Mouse (Mus musculus): ENCODE measurements at regions not wholly inside any gene's neighbourhood (a gene's known extent, or its start where the extent isn't known, plus 50 kb on each side); places are given as distances from the start of the nearest gene placed in this dataset.
"Not testable (repeated sequence)": the region's sequence is repeated elsewhere in the genome, so short reads cannot be mapped to it uniquely, and the experiment has no call there.

DNA sequence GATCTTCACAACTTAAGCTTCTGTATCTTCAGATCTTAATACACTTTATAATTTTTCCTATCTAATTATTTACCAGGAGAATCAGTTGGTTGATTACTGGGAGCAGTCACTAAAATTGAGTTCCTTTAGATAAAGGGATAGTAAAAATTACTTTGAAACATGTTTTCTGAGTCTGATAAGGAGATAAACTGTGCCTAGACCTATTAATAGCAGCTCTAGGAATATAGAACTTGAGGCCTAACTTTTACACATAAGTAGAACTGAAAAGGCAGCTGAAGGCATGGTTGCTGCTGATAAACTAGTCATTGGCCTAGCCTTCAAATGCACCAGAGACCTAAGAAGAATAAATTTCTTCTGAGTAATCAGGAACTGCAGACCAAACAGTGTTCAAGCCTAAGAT, 260.5 kb downstream of the Aasdhppt start:
- no peaks in the 10 kb centered on the region for H3K4me1 ChIP-seq (replicated peaks; ENCODE audit: control insufficient read depth, insufficient read depth, low read length)
- no peaks in the 10 kb centered on the region for H3K27me3 ChIP-seq (ENCODE audit: control insufficient read depth, insufficient read depth, low read length)
- ATAC-seq (ENCODE audit: low FRiP score), result no peak
- H3K9me3 ChIP-seq (ENCODE audit: control insufficient read depth, low read length), result no peaks in the 10 kb centered on the region
- no peaks in the 10 kb centered on the region for H3K36me3 ChIP-seq (ENCODE audit: control insufficient read depth, insufficient read depth, low read length)
- H3K4me3 ChIP-seq (ENCODE audit: low read depth, low read length), result no peak overlapping the region
- no peak for DNase-seq (ENCODE audit: low spot score)
- H3K4me2 ChIP-seq (replicated peaks; ENCODE audit: low read depth, low read length), result no peak overlapping the region
- no peak overlapping the region for H3K27ac ChIP-seq (ENCODE audit: low read depth, low read length)
- no peak overlapping the region for H3K9ac ChIP-seq (ENCODE audit: low read depth, low read length)

DNA sequence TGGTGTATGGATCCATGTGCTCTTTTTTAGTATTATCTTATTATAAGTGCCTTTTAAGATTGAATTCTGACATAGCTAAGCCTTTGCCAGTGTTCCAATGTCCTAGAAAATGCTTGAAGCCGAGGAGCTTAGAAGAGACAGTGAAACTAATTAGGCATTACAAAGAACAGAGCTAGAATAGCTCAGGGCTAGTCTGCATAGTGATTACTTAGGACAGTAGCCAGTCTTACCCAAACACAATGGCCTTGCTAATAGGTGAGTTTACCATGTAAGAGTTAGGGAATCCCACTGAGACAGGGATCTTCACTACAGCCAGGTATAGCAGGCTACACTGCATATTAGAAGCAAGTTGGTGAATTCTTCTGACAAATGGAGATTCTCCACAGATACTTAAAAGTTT, 261.6 kb downstream of the Aasdhppt start:
- not testable (repeated sequence) for H3K4me3 ChIP-seq (ENCODE audit: low read depth, low read length); H3K4me2 ChIP-seq (replicated peaks; ENCODE audit: low read depth, low read length); H3K36me3 ChIP-seq (ENCODE audit: control insufficient read depth, insufficient read depth, low read length); H3K9me3 ChIP-seq (ENCODE audit: control insufficient read depth, low read length); H3K9ac ChIP-seq (ENCODE audit: low read depth, low read length); H3K4me1 ChIP-seq (replicated peaks; ENCODE audit: control insufficient read depth, insufficient read depth, low read length); H3K27ac ChIP-seq (ENCODE audit: low read depth, low read length); ATAC-seq (ENCODE audit: low FRiP score); H3K27me3 ChIP-seq (ENCODE audit: control insufficient read depth, insufficient read depth, low read length); DNase-seq (ENCODE audit: low spot score)
- 20% methylated on average over 1 of the region's 1 CpGs for WGBS

DNA sequence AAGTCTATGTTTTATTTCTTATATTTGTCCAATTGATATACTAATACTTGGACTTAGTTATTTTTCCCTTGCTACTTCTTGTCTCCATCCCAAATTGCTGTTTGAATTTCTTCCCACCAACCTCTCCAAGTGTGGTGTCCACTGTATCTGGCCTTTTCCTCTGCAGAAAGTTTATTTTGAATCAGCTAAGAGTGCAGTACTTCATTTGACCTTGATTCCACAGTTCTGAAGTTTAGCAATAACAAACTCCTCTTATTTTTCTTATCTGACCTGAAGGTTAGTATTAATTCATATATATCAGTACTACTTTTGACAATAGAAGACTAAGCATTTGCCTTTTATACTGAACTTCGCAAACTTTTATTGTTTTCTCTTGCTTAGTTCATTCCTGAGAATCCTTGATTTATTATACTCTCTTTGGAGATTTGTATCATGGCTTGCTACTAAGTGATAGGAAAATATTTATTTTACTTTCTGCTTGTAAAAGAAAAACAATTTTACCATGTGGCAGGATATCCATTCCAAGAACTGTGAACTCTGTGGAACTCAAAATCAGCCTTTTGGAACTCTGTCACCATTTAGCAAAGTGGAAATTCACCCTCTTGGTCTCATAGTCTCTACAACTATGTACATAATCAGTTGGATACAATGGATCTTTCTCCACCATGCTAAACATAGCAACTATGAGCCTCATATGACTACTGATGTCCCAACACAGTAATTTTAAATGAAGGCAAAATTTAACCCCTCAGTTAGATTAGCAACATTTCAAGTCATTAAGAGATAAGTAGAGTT, 268.2 kb downstream of the Aasdhppt start:
- WGBS, result 84% methylated on average over 1 of the region's 1 CpGs

DNA sequence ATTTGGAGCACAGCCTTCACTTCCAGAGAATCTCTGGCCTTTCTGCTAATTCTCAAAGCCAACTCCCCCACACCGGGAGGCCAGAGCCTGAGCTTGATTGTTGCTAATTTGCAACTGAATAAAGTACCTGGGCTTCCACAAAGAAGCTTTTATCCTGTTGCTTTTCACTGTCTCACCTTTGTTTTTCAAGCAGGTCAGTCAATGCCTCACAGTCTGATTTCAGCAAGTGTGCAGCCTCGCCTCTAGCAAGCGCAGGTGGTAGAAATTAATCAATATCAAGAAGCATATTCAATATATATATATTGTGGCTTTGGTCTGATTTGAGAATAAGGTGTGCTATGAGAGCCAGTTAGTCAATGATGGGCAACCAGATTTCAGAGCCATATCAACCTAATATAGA, 282.1 kb downstream of the Aasdhppt start:
- H3K27me3 ChIP-seq (ENCODE audit: control insufficient read depth, insufficient read depth, low read length); H3K4me3 ChIP-seq (ENCODE audit: low read depth, low read length): not testable (repeated sequence)

More for the DNA sequence above, 268.2 kb downstream of the Aasdhppt start:
- H3K4me3 ChIP-seq (ENCODE audit: low read depth, low read length), result no peak overlapping the region
- H3K4me1 ChIP-seq (replicated peaks; ENCODE audit: control insufficient read depth, insufficient read depth, low read length), result no peaks in the 10 kb centered on the region
- ATAC-seq (ENCODE audit: low FRiP score), result no peak
- no peak overlapping the region for H3K4me2 ChIP-seq (replicated peaks; ENCODE audit: low read depth, low read length)
- no peak overlapping the region for H3K27ac ChIP-seq (ENCODE audit: low read depth, low read length)
- no peaks in the 10 kb centered on the region for H3K27me3 ChIP-seq (ENCODE audit: control insufficient read depth, insufficient read depth, low read length)
- no peaks in the 10 kb centered on the region for H3K9me3 ChIP-seq (ENCODE audit: control insufficient read depth, low read length)
- no peaks in the 10 kb centered on the region for H3K36me3 ChIP-seq (ENCODE audit: control insufficient read depth, insufficient read depth, low read length)
- no peak for DNase-seq (ENCODE audit: low spot score)
- no peak overlapping the region for H3K9ac ChIP-seq (ENCODE audit: low read depth, low read length)

DNA sequence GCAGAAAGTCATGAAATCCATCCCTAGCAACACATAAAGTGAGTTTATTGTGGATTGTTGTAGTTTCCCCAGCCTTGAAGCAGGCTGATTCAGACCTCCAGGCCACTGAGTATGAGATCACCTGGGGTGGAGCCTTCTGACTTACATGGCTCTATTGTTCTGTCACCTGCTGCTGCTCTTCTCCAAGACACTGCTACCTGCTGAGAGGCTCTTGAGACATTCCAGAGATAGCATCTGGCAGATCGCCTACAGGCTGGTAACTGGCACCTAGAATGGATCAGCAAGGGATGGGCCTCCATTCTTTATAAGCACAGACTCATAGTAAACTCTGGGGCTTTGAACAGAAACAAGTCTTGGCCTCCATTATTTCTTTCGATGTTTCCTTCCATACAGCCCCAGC, 289.2 kb downstream of the Aasdhppt start:
- 74% methylated on average over 2 of the region's 2 CpGs for WGBS

More for the DNA sequence above, 282.1 kb downstream of the Aasdhppt start:
- not testable (repeated sequence) for H3K27ac ChIP-seq (ENCODE audit: low read depth, low read length); H3K4me1 ChIP-seq (replicated peaks; ENCODE audit: control insufficient read depth, insufficient read depth, low read length); H3K9me3 ChIP-seq (ENCODE audit: control insufficient read depth, low read length); H3K4me2 ChIP-seq (replicated peaks; ENCODE audit: low read depth, low read length); H3K36me3 ChIP-seq (ENCODE audit: control insufficient read depth, insufficient read depth, low read length); H3K9ac ChIP-seq (ENCODE audit: low read depth, low read length); ATAC-seq (ENCODE audit: low FRiP score); DNase-seq (ENCODE audit: low spot score)
- 81% methylated on average over 3 of the region's 3 CpGs for WGBS

DNA sequence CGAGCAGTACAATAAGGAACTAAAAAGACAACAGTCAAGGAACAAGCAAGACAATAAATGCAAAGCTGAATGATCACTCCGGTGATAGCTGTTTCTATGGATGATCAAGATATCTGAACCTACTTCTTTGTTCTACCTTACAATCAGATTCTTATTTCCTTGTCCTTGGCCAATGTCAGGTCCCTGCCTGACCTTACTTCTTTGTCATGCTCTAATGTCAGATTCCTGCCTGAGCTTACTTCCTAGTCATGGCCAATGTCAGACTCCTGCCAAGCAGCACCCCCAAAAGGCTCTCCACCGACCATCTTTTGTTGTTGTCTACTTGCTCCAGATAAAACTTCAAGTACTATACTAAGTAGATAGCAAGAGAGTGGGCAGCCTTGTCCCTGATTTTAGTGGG, 312.6 kb downstream of the Aasdhppt start:
- no peak overlapping the region for H3K9ac ChIP-seq (ENCODE audit: low read depth, low read length)
- WGBS, result 81% methylated on average over 3 of the region's 3 CpGs
- no peak overlapping the region for H3K27ac ChIP-seq (ENCODE audit: low read depth, low read length)
- H3K27me3 ChIP-seq (ENCODE audit: control insufficient read depth, insufficient read depth, low read length), result no peaks in the 10 kb centered on the region
- H3K9me3 ChIP-seq (ENCODE audit: control insufficient read depth, low read length), result no peaks in the 10 kb centered on the region
- no peak for ATAC-seq (ENCODE audit: low FRiP score)
- no peaks in the 10 kb centered on the region for H3K36me3 ChIP-seq (ENCODE audit: control insufficient read depth, insufficient read depth, low read length)
- no peak overlapping the region for H3K4me3 ChIP-seq (ENCODE audit: low read depth, low read length)
- DNase-seq (ENCODE audit: low spot score), result no peak
- no peak overlapping the region for H3K4me2 ChIP-seq (replicated peaks; ENCODE audit: low read depth, low read length)
- no peaks in the 10 kb centered on the region for H3K4me1 ChIP-seq (replicated peaks; ENCODE audit: control insufficient read depth, insufficient read depth, low read length)

More for the DNA sequence above, 289.2 kb downstream of the Aasdhppt start:
- ATAC-seq (ENCODE audit: low FRiP score), result no peak
- no peaks in the 10 kb centered on the region for H3K9me3 ChIP-seq (ENCODE audit: control insufficient read depth, low read length)
- no peaks in the 10 kb centered on the region for H3K36me3 ChIP-seq (ENCODE audit: control insufficient read depth, insufficient read depth, low read length)
- H3K4me1 ChIP-seq (replicated peaks; ENCODE audit: control insufficient read depth, insufficient read depth, low read length), result no peaks in the 10 kb centered on the region
- H3K9ac ChIP-seq (ENCODE audit: low read depth, low read length), result no peak overlapping the region
- H3K4me3 ChIP-seq (ENCODE audit: low read depth, low read length), result no peak overlapping the region
- no peaks in the 10 kb centered on the region for H3K27me3 ChIP-seq (ENCODE audit: control insufficient read depth, insufficient read depth, low read length)
- H3K4me2 ChIP-seq (replicated peaks; ENCODE audit: low read depth, low read length), result no peak overlapping the region
- DNase-seq (ENCODE audit: low spot score), result no peak
- no peak overlapping the region for H3K27ac ChIP-seq (ENCODE audit: low read depth, low read length)

DNA sequence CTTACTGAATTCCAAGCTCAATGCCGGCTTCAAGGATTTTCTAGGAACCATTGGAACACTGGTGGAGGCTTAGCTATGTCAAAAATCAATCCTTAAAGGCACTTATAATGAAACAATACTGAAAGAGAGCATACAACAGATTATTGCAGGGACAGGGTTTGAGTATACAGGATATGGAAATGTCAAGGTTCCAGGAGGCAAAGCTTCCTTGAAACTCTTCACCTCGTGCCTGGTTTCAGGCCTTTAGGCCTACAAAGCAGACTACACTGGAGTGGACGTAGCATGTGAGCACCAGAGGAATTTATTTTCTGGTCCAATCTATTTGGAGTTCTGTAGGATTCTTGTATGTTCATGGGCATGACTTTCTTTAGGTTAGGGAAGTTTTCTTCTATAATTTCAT, 320.9 kb downstream of the Aasdhppt start:
- H3K4me3 ChIP-seq (ENCODE audit: low read depth, low read length); ATAC-seq (ENCODE audit: low FRiP score); H3K36me3 ChIP-seq (ENCODE audit: control insufficient read depth, insufficient read depth, low read length); H3K9me3 ChIP-seq (ENCODE audit: control insufficient read depth, low read length); H3K27ac ChIP-seq (ENCODE audit: low read depth, low read length); H3K9ac ChIP-seq (ENCODE audit: low read depth, low read length); H3K27me3 ChIP-seq (ENCODE audit: control insufficient read depth, insufficient read depth, low read length); H3K4me1 ChIP-seq (replicated peaks; ENCODE audit: control insufficient read depth, insufficient read depth, low read length); DNase-seq (ENCODE audit: low spot score); H3K4me2 ChIP-seq (replicated peaks; ENCODE audit: low read depth, low read length): not testable (repeated sequence)
- WGBS, result 84% methylated on average over 3 of the region's 3 CpGs

DNA sequence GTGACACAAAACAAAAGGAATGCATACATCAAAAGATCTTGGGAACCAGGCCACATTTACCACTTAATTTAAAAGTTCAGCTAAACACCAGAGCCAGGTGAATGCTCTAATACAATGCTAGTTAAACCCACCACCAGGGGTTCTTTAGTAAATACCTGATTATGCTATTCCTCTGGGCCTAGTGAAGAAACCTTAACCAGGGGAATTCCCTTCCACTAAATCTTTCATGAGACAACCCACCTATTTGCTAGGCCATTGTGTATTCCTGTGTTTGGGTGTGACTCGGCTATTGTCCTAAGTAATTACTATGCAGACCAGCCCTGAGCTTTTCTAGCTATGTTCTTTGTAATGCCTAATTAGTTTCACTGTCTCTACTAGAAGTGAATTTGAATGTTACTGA, 321.3 kb downstream of the Aasdhppt start:
- not testable (repeated sequence) for H3K36me3 ChIP-seq (ENCODE audit: control insufficient read depth, insufficient read depth, low read length); H3K4me2 ChIP-seq (replicated peaks; ENCODE audit: low read depth, low read length); H3K9me3 ChIP-seq (ENCODE audit: control insufficient read depth, low read length); DNase-seq (ENCODE audit: low spot score); H3K9ac ChIP-seq (ENCODE audit: low read depth, low read length); H3K4me3 ChIP-seq (ENCODE audit: low read depth, low read length); H3K4me1 ChIP-seq (replicated peaks; ENCODE audit: control insufficient read depth, insufficient read depth, low read length); H3K27ac ChIP-seq (ENCODE audit: low read depth, low read length); ATAC-seq (ENCODE audit: low FRiP score); H3K27me3 ChIP-seq (ENCODE audit: control insufficient read depth, insufficient read depth, low read length)
- WGBS, result 82% methylated on average over 1 of the region's 1 CpGs

Measured in hindbrain, embryonic 11.5 days (tissue).